Mouse (Mus musculus) layer of hippocampus, postnatal 25 days (tissue): ENCODE measurements around the gene Hsd17b12. TPM values are rescaled to one million over a fixed set of nuclear protein-coding genes. Genes with fewer than 3 reads are reported as not detected.

Experiments
- DNase-seq, 2 experiments: peaks; one replicate each; pipeline ENCODE4 v3.0.0; 2022; ENCODE audit warnings: mixed read lengths in 2 of 2, low spot score in 1 of 2; ENCODE audit errors: extremely low spot score in 1 of 2
- microRNA-seq, 2 experiments: library from miRNA; unstranded; fragments of <30 nt; microRNA quantifications; one replicate each; pipeline ENCODE4 v1.2.0; 2021
- total RNA-seq, 2 experiments: library from RNA; stranded (reverse); gene quantifications; 2 replicates each; pipeline ENCODE4 v1.2.3; 2021

Hsd17b12 gene
- total RNA-seq, 2 experiments from 2014 or later, result 69.8 to 76.4 TPM

DNA sequence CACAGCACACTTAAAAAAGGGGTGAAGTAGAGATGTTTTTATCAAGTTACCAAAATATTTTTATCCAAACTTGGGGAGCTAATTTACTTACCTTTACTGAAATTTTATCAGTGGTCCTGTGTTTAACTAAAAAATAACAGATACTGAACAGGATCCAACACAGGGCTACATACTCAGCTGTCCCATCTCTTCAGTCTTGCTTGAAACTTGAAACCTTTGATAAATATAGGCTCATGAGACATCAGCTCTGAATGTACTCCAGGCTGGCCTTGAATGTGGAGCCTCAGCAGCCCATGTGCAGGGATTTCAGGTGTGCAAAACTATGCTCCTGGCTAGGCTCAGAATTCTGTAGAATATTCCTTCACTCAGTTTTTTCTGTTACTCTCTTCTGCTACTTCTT is 127.2 kb downstream of the Hsd17b12 start:
- DNase-seq, result no peak

DNA sequence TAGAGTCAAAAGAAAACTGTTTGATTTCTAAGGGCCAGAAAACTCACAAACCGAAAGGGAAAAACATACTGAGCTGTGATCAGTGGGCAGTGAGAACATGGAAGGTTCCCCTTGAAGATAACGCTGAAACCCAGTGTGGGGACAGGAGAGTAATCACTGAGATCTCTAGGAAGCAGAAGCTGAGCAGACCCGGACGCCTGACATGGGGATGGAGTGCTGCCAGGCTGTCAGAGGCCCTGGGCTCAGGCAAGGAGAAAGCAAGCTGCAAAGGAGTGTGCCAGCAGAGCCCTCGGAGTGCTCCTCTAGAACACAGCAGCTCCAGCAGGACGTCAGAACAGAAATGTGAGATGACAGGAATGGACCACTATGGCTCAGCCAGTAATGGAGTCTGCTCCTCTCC is 133.1 kb downstream of the Hsd17b12 start:
- no peak for DNase-seq

DNA sequence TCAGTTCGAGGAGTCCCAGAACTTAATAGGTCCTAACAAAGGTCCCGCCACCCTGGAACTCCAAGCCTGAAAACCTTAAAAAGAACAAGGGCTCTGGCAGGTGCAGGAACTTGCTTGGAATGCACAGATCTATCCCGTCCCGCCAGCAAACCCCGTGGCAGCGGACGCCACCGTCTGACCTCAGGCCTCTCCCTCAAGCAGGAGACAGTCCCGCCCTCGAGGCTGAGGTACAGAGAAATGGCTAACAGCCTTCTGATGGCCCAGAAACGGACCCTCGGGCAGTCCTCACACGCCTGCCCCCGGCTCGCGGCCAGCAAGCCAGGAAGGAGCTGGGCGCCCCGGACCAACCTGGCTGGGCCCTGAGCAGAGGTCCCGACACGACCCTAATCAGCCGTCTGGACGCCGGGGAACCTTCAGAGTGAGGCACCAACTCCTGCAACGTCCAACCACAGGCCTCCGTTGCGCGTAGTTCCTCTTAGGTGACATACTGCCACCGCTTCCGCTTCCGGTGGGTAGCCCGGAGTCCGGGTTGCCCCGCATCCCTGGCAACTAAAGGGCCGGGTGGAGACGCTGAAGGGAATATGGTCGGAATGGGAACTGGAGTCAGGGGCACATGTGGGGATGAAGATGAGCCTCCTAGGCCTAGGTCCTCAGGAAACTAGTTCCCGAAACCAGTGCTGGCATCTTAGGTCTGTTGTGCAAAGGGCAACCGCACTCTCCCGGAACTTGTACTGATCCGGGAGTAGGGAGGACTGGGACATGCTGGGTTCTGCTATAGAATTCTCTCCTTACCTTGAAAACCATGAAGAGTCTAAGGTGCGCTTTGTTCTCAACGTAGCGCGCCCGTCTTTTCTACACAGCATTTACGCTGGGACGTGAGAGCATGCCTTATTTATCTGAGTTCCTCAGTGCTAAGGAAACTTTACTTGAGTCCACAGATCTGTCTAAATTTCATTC is 147.2 kb downstream of the Hsd17b12 start, which contains the start of gene Alkbh3:
Alkbh3 (minus strand) TSS at position 473 of the 957 bp plus-strand sequence.
- peak; percentile 91 to 92 for DNase-seq

GRCm38 (mm10) chr2:94002331-94002730 is 155.4 kb downstream of the Hsd17b12 start:
- peak; percentile 94 to 99 for DNase-seq

DNA sequence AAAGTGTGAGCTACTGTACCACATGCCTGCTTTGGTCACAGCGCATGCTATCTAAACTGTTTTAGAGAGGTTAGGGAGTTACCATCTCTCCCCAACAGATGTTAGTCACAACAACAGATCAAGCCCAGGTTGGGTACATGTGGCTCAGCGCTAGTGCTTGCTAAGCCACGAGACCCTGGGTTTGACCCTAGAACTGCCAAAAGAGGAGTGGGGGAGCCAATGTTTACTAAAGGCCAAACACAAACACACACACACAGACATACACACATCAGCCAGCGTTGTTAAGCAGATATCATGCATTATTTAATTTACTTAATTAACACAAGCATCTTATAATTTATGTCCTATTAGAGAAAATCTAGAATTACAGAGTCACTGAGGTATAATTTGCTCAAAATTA is 155.8 kb downstream of the Hsd17b12 start:
- no peak for DNase-seq

GRCm38 (mm10) chr2:94001411-94001810 is 156.4 kb downstream of the Hsd17b12 start:
- DNase-seq, result no peak

DNA sequence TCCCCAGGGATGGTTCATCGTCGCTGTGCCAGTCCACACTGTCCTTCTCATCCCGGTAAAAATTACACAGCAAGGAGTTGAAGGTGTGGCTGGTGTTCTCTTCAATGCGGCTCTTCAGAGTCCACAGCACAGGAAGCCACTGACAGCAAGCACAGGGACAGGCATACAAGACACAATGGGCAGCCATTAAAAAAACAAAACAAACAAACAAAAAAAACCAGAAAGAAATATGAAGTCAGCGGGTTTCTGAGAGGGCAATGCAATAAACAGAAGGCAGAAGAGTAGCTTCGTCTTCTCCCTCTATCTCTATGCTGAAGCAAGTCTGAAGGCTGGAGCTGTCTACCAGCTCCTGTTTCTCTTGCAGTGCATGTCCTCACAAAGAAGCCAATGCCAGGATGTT is 161.5 kb downstream of the Hsd17b12 start, which contains the start of gene Gm27027:
Gm27027 (minus strand) TSS at position 101 of the 400 bp plus-strand sequence.
- DNase-seq, result no peak

GRCm38 (mm10) chr2:93992810-93993209 is 165.0 kb downstream of the Hsd17b12 start:
- DNase-seq, result no peak

DNA sequence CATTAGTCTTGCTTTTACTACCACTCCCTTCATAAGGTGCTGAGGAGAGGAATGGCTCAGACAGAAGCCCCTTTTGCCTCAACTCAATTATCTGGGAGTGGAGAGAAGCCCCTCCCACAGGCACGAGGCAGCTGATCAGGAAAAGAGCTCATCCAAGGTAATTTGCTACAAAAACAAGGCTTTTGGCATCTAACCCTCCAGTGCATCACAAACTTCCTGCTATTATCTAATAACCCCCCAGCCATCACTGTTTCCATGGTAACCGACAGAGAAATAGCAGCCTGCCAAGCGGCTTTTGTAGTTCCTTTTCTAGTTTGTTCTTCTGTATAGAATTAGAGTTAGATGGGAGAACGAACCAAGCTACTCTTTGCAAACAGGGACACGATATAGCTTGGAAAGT is 165.5 kb downstream of the Hsd17b12 start:
- DNase-seq, result no peak

- no peak for DNase-seq
Observed at GRCm38 (mm10) chr2:93991336-93991735, 166.4 kb downstream of the Hsd17b12 start.

- no peak for DNase-seq
Observed at GRCm38 (mm10) chr2:93988440-93988839, 169.3 kb downstream of the Hsd17b12 start.

Small RNAs within 50 kb of the gene (microRNA-seq; reads per million reads assigned to microRNA genes)
- gene Gm23630, result 0 reads per million in 2 experiments

Other genes with a start within 250 kb of the Hsd17b12 start
- gene Gm13889, start 200.8 kb downstream of the Hsd17b12 start, total RNA-seq, result 10 to 100 TPM; 52.7 to 63.8 TPM
- gene Gm27027, start 161.6 kb downstream of the Hsd17b12 start, total RNA-seq, result not detected
- gene Alkbh3, start 147.2 kb downstream of the Hsd17b12 start, total RNA-seq, result 10 to 100 TPM; 21.5 to 28.5 TPM
- 10 to 100 TPM; 32.7 to 35.5 TPM for gene Ttc17, start 248.7 kb upstream of the Hsd17b12 start, total RNA-seq